Mouse (Mus musculus) heart, embryonic 15.5 days (tissue): ENCODE data around the gene Foxf2. TPM values are rescaled to one million over a fixed set of nuclear protein-coding genes. Genes with fewer than 3 reads are reported as not detected.

Experiments
- ATAC-seq: fragments of 200-750 bp; cut with Nextera tagmentation; replicated peaks from 2 replicates; pipeline ENCODE4 v1.8.0; 2017; ENCODE audit warnings: low read depth, moderate TSS enrichment; ENCODE audit not compliant: insufficient number of reproducible peaks, insufficient read depth, low FRiP score
- H3K27ac ChIP-seq: fragments of 300-500 bp; sonication (generic); 2 replicates; pipeline ENCODE4 v1.5.1; 2015; ENCODE audit warnings: mild to moderate bottlenecking, inconsistent platforms
- H3K27me3 ChIP-seq: fragments of 300-500 bp; sonication (generic); 2 replicates; pipeline ENCODE4 v1.6.1; 2015; ENCODE audit warnings: inconsistent platforms
- H3K36me3 ChIP-seq: fragments of 300-500 bp; sonication (generic); 2 replicates; pipeline ENCODE4 v1.6.1; 2015; ENCODE audit warnings: mild to moderate bottlenecking, inconsistent platforms
- H3K4me1 ChIP-seq: fragments of 300-500 bp; sonication (generic); replicated peaks from 2 replicates; pipeline ENCODE4 v1.6.1; 2015; ENCODE audit warnings: inconsistent platforms
- H3K4me2 ChIP-seq: fragments of 300-500 bp; sonication (generic); 2 replicates; pipeline ENCODE4 v1.6.1; 2015; ENCODE audit warnings: inconsistent platforms, mild to moderate bottlenecking, moderate library complexity
- H3K4me3 ChIP-seq: fragments of 300-500 bp; sonication (generic); 2 replicates; pipeline ENCODE4 v1.5.1; 2015; ENCODE audit warnings: mild to moderate bottlenecking, inconsistent platforms
- H3K9ac ChIP-seq: fragments of 300-500 bp; sonication (generic); 2 replicates; pipeline ENCODE4 v1.6.1; 2015; ENCODE audit warnings: mild to moderate bottlenecking, inconsistent platforms
- H3K9me3 ChIP-seq: fragments of 300-500 bp; sonication (generic); replicated peaks from 2 replicates; pipeline ENCODE4 v1.6.1; 2016; ENCODE audit warnings: inconsistent platforms
- WGBS: fragments of 180-500 bp; shearing (Covaris S2); methylation state at CpG from one replicate; pipeline ENCODE4 v1.1.7; 2015; ENCODE audit warnings: mixed read lengths; 5-methylcytosine and 5-hydroxymethylcytosine counted together
- polyA plus RNA-seq: library from polyadenylated mRNA; unstranded; fragments of >200 nt; fragmentation: Nextera tagmentation; extraction: Ambion mirVana; gene quantifications from 2 replicates; pipeline ENCODE4 v1.2.1, GENCODE M21; 2015

Gene Foxf2
- polyA plus RNA-seq, 1 experiment from 2014 or later: 0.64 TPM

DNA sequence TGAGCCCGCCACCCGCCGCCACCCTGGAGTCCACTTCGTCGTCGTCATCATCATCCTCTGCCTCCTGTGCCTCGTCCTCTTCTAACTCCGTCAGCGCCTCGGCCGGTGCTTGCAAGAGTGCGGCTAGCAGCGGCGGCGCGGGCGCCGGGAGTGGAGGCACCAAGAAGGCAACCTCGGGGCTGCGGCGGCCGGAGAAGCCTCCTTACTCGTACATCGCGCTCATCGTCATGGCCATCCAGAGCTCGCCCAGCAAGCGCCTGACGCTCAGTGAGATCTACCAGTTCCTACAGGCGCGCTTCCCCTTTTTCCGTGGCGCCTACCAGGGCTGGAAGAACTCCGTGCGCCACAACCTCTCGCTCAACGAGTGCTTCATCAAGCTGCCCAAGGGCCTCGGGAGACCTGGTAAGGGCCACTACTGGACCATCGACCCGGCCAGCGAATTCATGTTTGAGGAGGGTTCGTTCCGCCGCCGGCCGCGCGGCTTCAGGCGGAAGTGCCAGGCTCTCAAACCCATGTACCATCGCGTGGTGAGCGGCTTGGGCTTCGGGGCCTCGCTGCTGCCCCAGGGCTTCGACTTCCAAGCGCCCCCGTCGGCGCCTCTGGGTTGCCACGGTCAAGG, 676 bp downstream of the Foxf2 start:
- H3K27ac ChIP-seq: no peak overlapping the region
- under 1% methylated on average over 59 of the region's 60 CpGs for WGBS

DNA sequence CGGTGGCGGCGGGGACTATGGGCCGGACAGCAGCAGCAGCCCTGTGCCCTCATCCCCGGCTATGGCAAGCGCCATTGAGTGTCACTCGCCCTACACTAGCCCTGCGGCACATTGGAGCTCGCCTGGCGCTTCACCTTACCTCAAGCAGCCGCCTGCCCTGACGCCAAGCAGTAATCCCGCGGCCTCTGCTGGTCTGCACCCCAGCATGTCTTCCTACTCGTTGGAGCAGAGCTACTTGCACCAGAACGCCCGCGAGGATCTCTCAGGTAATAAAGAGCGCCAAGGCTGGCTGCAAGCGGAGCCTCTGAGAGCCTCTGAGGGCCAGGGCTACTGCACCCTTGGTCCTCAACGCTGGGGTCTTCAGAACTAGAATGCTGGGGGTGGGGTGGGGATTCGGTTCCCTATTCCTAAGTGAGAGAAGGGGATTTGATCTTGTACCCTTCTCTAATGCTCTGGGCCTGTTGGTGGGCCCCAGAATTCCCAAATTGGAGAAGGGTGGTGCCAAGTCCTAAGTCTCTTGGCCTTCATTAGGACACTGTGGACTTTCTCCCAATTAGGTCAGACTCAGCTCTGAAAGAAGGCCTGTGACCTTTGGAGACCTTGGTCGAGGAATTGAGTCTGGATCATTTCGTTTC, 1.5 kb downstream of the Foxf2 start:
- ATAC-seq: no peak
- peaks cover 99% of the 10 kb centered on the region for H3K27me3 ChIP-seq
- peaks cover 37% of the 10 kb centered on the region for H3K4me1 ChIP-seq
- H3K4me2 ChIP-seq: peak overlapping the region; percentile 96
- H3K27ac ChIP-seq: no peak overlapping the region
- 4% methylated on average over 24 of the region's 24 CpGs for WGBS
- peak overlapping the region; percentile 41; the same call in 1 of the 2 replicates for H3K9ac ChIP-seq
- H3K36me3 ChIP-seq: no peaks in the 10 kb centered on the region
- no peaks in the 10 kb centered on the region for H3K9me3 ChIP-seq
- H3K4me3 ChIP-seq: peak overlapping the region; percentile 57

More for the DNA sequence above, 676 bp downstream of the Foxf2 start:
- ATAC-seq: no peak
- no peaks in the 10 kb centered on the region for H3K9me3 ChIP-seq
- H3K36me3 ChIP-seq: no peaks in the 10 kb centered on the region
- peaks cover 99% of the 10 kb centered on the region for H3K27me3 ChIP-seq
- H3K9ac ChIP-seq: peak overlapping the region; percentile 41
- H3K4me2 ChIP-seq: peak overlapping the region; percentile 96
- peaks cover 37% of the 10 kb centered on the region for H3K4me1 ChIP-seq
- H3K4me3 ChIP-seq: peak overlapping the region; percentile 57

- Histone ChIP-seq H3K4me3 (peak overlapping the region; percentile 57; the same call in 1 of the 2 replicates), H3K27ac (no peak overlapping the region), H3K36me3 (no peaks in the 10 kb centered on the region), H3K9me3 (no peaks in the 10 kb centered on the region), H3K4me1 (peaks cover 37% of the 10 kb centered on the region), H3K4me2 (peak overlapping the region; percentile 69; the same call in 1 of the 2 replicates), H3K27me3 (peaks cover 96% of the 10 kb centered on the region), H3K9ac (no peak overlapping the region)
- 28% methylated on average over 8 of the region's 8 CpGs for WGBS
- ATAC-seq: no peak
Measured at GRCm38 (mm10) chr13:31627864-31628690, 2.5 kb downstream of the Foxf2 start.

GRCm38 (mm10) chr13:31628691-31629180, 3.1 kb downstream of the Foxf2 start:
- 17% methylated on average over 14 of the region's 14 CpGs for WGBS
- Histone ChIP-seq H3K36me3 (no peaks in the 10 kb centered on the region), H3K4me2 (peak overlapping the region; percentile 69), H3K9ac (peak overlapping the region; percentile 16; the same call in 1 of the 2 replicates), H3K9me3 (no peaks in the 10 kb centered on the region), H3K4me3 (peak overlapping the region; percentile 49), H3K27ac (no peak overlapping the region), H3K4me1 (peaks cover 37% of the 10 kb centered on the region), H3K27me3 (peaks cover 96% of the 10 kb centered on the region)
- no peak for ATAC-seq

DNA sequence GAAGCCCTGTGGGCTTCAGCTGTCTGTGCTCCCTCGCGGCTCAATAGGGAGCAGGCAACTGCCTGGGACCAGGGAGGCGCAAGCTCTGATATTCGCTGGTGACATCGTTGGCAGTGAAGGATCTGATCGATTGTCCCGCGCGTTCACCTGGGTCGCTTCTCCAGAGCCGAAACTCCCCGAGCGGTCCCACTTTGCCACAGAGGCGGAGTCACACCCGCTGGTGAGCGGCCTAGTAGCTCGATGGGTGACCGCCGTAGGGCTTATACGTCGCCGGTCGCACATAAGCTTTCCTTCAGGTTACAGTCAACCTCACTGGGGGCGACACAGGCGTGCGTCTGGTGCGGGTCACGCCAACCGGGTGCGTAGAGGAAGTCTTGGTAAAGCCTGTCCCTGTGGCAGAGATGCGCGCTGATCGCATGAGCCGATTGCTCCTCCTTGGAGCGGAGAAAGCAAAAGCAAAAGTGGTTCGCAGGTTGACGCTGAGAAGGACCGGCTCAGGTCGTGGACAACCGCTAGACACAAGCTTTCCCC, 3.8 kb downstream of the Foxf2 start:
- Histone ChIP-seq H3K9ac (peak overlapping the region; percentile 16; the same call in 1 of the 2 replicates), H3K4me2 (peak overlapping the region; percentile 69), H3K4me3 (peak overlapping the region; percentile 49), H3K27ac (no peak overlapping the region), H3K27me3 (peaks cover 92% of the 10 kb centered on the region), H3K4me1 (peaks cover 36% of the 10 kb centered on the region), H3K36me3 (no peaks in the 10 kb centered on the region), H3K9me3 (no peaks in the 10 kb centered on the region)
- WGBS: 1% methylated on average over 40 of the region's 40 CpGs
- no peak for ATAC-seq

DNA sequence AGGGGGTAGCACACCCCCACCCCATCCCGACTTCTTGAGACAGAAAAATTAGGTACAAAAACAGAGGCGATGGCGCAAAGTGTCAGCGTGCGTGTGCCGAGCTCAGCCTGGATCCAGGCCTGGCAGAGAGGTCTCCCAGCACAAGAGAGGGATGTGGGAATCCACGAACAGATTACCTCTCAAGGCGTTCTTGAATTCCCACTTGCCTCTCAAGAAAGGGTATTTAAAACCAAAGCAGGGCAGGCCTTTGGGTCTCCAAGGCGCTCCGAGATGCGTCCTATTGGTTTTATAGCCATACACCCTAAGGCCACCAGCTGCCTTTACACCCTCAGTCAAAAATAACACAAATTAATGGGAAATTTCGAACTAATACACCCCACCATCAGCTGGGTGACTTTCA, 4.4 kb downstream of the Foxf2 start:
- H3K4me3 ChIP-seq: peak overlapping the region; percentile 49
- H3K4me2 ChIP-seq: peak overlapping the region; percentile 69
- H3K4me1 ChIP-seq: peaks cover 31% of the 10 kb centered on the region
- H3K9ac ChIP-seq: no peak overlapping the region
- H3K27ac ChIP-seq: no peak overlapping the region
- ATAC-seq: no peak
- H3K36me3 ChIP-seq: no peaks in the 10 kb centered on the region
- WGBS: 20% methylated on average over 12 of the region's 12 CpGs
- H3K27me3 ChIP-seq: peaks cover 85% of the 10 kb centered on the region
- H3K9me3 ChIP-seq: no peaks in the 10 kb centered on the region

DNA sequence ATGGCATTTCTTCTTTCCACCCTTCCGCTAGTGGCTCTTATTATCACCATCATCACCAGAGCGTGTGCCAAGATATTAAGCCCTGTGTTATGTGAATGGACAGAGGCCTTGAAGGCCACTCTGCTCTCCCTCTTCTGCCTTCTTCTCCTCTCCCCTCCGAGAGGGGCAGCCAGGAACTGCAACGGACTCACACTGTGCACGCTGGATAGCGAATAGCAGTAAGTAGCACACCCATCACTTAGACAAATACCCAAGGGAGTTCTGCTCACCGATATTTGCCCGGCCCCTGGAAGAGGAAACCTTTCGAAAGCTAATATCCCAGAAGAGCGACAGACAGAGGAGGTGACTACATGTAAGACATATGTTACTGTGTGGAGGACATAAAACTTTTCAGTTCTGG, 4.9 kb downstream of the Foxf2 start:
- no peak overlapping the region for H3K27ac ChIP-seq
- 15% methylated on average over 10 of the region's 10 CpGs for WGBS
- H3K9ac ChIP-seq: no peak overlapping the region

DNA sequence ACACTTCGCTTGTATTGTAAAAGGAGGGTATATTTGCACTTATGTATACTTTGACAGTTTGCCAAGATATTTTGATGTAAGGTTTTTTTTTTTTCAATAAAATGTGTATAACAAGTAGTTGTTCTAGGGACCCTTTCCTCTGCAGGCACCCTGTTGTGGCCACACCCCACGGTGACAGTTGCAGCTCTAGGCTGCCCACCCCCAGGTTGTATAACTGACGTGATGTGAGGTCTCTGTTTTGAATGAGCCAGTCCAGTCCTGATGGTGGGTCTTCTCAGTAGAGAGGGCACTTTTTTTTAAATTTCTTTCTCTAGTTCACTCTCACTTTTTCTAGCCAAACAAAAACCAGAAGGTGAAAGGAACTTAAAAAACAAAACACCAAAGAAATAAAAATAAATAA, 5.7 kb downstream of the Foxf2 start:
- ATAC-seq: no peak
- Histone ChIP-seq H3K36me3 (no peaks in the 10 kb centered on the region), H3K27me3 (peaks cover 73% of the 10 kb centered on the region), H3K4me2 (no peak overlapping the region), H3K9ac (no peak overlapping the region), H3K27ac (no peak overlapping the region), H3K9me3 (no peaks in the 10 kb centered on the region), H3K4me3 (no peak overlapping the region), H3K4me1 (peaks cover 18% of the 10 kb centered on the region)
- WGBS: 36% methylated on average over 3 of the region's 3 CpGs

More for the DNA sequence above, 4.9 kb downstream of the Foxf2 start:
- no peak for ATAC-seq
- peak overlapping the region; percentile 69; the same call in 1 of the 2 replicates for H3K4me2 ChIP-seq
- H3K4me3 ChIP-seq: no peak overlapping the region
- no peaks in the 10 kb centered on the region for H3K9me3 ChIP-seq
- H3K36me3 ChIP-seq: no peaks in the 10 kb centered on the region
- peaks cover 26% of the 10 kb centered on the region for H3K4me1 ChIP-seq
- peaks cover 80% of the 10 kb centered on the region for H3K27me3 ChIP-seq

DNA sequence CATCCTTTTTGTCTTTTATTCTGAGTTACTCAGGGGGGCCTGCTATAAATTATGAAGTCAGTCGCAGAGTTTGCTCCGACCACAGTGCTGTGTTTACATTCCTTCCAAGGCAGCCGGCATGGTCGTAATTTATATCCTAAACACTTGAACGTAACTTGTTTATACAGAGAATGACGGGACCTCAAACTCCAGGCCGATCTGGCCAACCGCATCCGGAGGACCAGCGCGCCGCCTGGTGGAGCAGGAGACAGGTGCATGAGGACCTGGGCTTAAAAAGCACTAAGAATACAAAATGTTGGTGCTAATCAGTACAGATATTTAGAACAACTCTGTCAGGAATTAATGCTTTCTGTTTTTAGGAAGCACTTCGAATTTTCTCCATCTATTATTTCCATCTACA, 6.8 kb downstream of the Foxf2 start:
- no peaks in the 10 kb centered on the region for H3K36me3 ChIP-seq
- peaks cover 61% of the 10 kb centered on the region for H3K27me3 ChIP-seq
- H3K9me3 ChIP-seq: no peaks in the 10 kb centered on the region
- peak overlapping the region; percentile 18; the same call in 1 of the 2 replicates for H3K4me2 ChIP-seq
- WGBS: 1% methylated on average over 13 of the region's 13 CpGs
- H3K9ac ChIP-seq: no peak overlapping the region
- no peak overlapping the region for H3K27ac ChIP-seq
- H3K4me3 ChIP-seq: no peak overlapping the region
- peaks cover 10% of the 10 kb centered on the region for H3K4me1 ChIP-seq
- no peak for ATAC-seq

DNA sequence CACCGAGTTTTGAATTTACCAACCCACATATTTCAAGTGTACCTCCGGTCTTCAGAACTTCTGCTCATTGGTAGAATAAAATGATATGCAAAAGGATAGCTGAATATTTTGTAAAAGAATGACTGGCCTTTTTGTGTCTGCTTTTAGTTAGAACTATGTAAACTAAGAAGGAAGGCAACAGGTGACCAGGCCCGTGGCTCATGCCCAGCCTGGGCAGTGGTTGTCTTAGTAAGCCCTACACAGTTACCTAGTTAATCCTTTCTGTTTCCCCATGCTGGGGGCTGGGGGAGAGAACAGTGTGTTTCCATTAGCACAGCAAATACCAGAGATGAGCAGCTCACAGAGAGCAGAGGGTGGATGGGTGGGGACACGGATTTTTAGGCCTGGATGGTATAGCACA, 7.6 kb downstream of the Foxf2 start:
- Histone ChIP-seq H3K4me3 (no peak overlapping the region), H3K36me3 (no peaks in the 10 kb centered on the region), H3K9ac (no peak overlapping the region), H3K27me3 (peaks cover 53% of the 10 kb centered on the region), H3K4me1 (peaks cover 10% of the 10 kb centered on the region), H3K27ac (no peak overlapping the region), H3K9me3 (no peaks in the 10 kb centered on the region), H3K4me2 (no peak overlapping the region)
- 78% methylated on average over 4 of the region's 4 CpGs for WGBS
- ATAC-seq: no peak

DNA sequence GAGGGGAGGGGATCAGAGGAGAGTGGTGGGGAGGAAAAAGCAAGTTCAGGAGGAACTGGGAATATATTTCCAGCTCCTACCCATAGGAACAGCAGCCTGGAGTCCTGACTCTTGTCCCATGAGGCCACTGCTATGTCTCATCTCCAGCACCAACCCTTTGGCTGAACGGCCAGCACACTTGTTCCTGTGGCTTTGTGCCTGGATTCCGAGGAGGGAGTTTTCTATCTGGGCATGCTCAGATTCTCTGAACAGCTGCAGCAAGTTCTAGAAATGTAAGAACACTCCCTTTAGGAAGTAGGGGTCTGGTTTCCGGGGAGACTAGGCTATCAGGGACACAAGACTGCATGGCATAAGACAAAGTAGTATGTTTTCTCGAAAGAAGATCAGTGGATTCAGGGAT, 9.9 kb downstream of the Foxf2 start:
- Histone ChIP-seq H3K9ac (no peak overlapping the region), H3K4me1 (no peaks in the 10 kb centered on the region), H3K4me3 (no peak overlapping the region), H3K9me3 (no peaks in the 10 kb centered on the region), H3K36me3 (no peaks in the 10 kb centered on the region), H3K27ac (no peak overlapping the region), H3K4me2 (no peak overlapping the region), H3K27me3 (peaks cover 30% of the 10 kb centered on the region)
- no peak for ATAC-seq
- whole genome bisulfite sequencing: 62% methylated on average over 4 of the region's 4 CpGs
